Mouse (Mus musculus) megakaryocyte, embryonic 14.5 days (primary cell): ENCODE results near the gene Lbx1. TPM values are rescaled to one million over a fixed set of nuclear protein-coding genes. Genes with fewer than 3 reads are reported as not detected.

ENCODE experiments used
- H3K27me3 ChIP-seq: replicated peaks from 2 replicates; pipeline ENCODE3; 2012; ENCODE audit warnings: inconsistent platforms
- H3K36me3 ChIP-seq: replicated peaks from 2 replicates; pipeline ENCODE3; 2012; ENCODE audit warnings: low read length, inconsistent platforms, mixed read lengths
- H3K4me1 ChIP-seq: 2 replicates; pipeline ENCODE4 v1.6.1; 2012; ENCODE audit warnings: inconsistent platforms
- H3K4me3 ChIP-seq: replicated peaks from 2 replicates; pipeline ENCODE3; 2012; ENCODE audit warnings: moderate library complexity, mild to moderate bottlenecking, inconsistent platforms
- H3K9me3 ChIP-seq: 2 replicates; pipeline ENCODE4 v1.6.1; 2012; ENCODE audit warnings: inconsistent platforms
- FLI1 ChIP-seq: IDR thresholded peaks from 2 replicates; pipeline ENCODE4 v1.6.1; 2012; ENCODE audit warnings: low read length, inconsistent platforms, mixed read lengths
- GATA1 ChIP-seq: IDR thresholded peaks from 3 replicates; pipeline ENCODE4 v1.6.1; 2012; ENCODE audit warnings: mixed read lengths, low read length, inconsistent platforms, borderline replicate concordance
- polyA plus RNA-seq: library from polyadenylated mRNA; stranded (reverse); fragments of >175 nt; gene quantifications from 2 replicates; pipeline ENCODE4 v1.2.3, GENCODE M21; 2012; ENCODE audit warnings: low replicate concordance; ENCODE audit not compliant: insufficient read depth

Lbx1 gene
- polyA plus RNA-seq, 1 experiment, result 0.34 TPM

GRCm38 (mm10) chr19:45233496-45234127 is 2.0 kb downstream of the Lbx1 start:
- Histone ChIP-seq H3K4me1 (peaks cover 65% of the 10 kb centered on the region), H3K27me3 (peaks cover 100% of the 10 kb centered on the region), H3K4me3 (no peak overlapping the region), H3K9me3 (no peaks in the 10 kb centered on the region), H3K36me3 (no peaks in the 10 kb centered on the region)
- TF ChIP-seq GATA1 (no peak), FLI1 (no peak)

DNA sequence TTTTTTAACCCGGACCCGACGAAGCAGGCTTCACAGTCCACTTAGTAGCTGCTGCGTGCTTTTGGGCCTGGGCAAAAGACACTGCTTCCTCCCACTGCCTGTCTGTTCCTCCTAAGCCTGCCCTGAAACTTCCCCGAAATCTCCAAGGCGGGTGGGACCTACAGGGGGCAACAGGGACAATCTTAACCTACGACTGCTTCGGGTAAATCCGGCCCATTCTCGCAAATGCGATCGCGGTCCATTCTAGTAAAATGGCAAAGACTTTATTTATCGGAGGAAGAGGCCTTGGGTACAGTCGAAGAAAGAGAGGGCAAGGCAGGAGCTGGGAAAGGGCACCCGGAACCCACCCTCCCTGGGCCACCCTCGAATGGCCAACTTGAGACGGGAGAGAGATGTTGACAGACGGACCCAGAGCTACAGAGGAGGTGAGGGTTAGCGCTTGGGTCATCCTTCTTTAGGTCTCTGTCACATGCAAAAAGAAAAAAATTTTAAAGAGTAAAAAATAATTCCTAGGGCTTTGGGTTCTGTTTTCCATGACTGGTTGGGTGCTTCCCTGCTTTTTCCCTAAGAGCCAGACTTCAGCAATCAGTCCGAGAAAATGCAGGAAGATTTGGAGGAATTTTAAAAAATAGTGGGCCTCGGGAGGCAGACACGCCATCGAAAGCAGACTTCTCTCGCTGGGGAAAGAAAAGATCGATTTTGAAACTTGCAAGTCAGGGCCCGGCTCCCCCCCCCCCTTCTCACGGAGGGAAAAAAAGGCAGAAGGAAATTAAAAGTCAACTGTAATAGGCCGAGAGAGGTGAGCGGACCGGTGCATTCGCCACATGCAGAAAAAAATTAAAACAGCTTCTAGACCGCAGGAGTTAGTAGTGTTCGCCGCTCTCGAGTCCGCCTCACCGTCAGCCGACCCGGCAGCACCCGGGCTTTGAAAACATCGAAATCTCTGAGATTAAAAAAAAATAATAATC is 2.9 kb downstream of the Lbx1 start:
- Histone ChIP-seq H3K4me1 (peaks cover 65% of the 10 kb centered on the region), H3K9me3 (no peaks in the 10 kb centered on the region), H3K4me3 (peak overlapping the region; percentile 42), H3K36me3 (no peaks in the 10 kb centered on the region), H3K27me3 (peaks cover 100% of the 10 kb centered on the region)
- TF ChIP-seq FLI1, result no peak

DNA sequence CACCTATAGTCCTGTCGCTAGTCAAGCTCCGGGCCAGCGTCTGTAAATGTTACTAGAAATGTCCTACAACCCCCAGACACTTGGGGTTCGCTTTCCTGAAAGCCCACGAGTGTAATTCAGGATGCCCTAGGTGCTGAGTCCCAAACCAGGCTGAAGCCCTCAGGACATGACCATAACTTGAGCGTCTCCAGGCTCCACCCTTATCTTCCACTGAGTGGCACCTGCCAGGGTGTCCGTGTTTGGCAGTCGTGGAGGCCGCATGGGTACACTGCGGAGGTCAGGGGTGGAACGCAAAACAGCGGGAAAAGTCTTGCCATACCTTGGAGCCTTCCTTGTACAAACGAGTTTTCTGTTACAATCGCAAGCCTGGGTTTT is 3.6 kb downstream of the Lbx1 start:
- Histone ChIP-seq H3K27me3 (peaks cover 100% of the 10 kb centered on the region), H3K9me3 (no peaks in the 10 kb centered on the region), H3K4me1 (peaks cover 66% of the 10 kb centered on the region), H3K4me3 (no peak overlapping the region), H3K36me3 (no peaks in the 10 kb centered on the region)
- no peak for TF ChIP-seq FLI1
- TF ChIP-seq GATA1, result no peak

DNA sequence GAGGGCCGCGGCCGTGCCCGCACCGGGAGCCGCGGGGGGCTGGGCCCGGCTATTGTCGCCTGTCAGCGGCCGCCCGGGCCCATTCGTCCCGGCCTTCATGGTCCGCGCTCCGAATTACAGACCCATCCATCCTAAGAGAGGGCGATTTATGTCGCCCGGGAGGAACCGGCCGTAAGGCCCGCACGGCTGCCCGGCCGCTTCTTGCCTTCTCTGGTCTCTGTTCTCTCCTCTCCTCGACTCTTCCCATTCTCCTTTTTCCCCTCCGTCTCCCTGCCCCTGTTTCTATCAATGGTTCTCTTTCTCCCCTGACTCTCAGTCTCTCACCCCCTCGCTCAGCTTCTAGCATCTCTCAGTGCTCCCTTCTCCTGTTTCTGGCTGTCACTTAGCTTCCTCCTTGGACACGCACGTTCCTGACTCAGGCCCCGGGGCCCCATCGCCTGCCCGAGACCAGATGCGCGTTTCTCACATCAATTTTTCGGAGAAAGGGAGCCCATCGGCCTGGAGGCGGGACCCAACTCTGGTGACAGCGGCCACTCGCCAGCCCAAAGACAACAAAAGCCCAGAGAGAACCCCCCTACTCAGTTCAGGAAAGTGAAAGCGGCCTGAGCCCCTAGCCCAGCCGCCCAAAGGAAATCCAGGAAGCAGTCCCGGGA is 4.1 kb downstream of the Lbx1 start:
- no peak overlapping the region for H3K4me3 ChIP-seq
- H3K9me3 ChIP-seq, result no peaks in the 10 kb centered on the region
- H3K27me3 ChIP-seq, result peaks cover 100% of the 10 kb centered on the region
- peaks cover 68% of the 10 kb centered on the region for H3K4me1 ChIP-seq
- no peak for TF ChIP-seq GATA1
- TF ChIP-seq FLI1, result no peak
- no peaks in the 10 kb centered on the region for H3K36me3 ChIP-seq

DNA sequence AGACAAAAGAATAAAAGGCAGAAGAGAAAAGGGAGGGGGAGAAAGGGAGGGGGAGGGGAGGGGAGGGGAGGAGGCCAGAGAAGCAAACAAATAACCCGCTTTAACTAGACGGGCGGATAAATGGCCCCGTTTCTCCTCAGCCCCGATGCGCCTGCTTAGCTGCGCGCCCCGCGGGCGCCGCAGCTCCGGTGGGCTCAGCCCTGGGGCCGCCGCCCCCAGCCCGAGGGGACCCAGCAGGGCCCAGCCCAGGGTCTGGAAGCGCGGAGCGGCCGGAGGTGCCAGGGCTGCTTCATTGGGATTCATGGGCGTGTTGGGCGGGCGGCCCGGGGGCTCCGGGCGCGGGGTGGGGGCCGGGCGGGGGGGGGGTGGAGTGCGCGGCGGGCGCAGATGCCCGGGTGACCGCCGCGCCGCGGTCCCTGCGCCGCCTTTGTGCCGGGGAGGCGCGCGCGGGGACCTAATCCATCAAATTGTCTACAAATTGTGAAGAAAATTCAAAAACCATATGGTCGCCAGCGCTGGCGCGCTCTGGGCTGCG is 4.7 kb downstream of the Lbx1 start:
- Histone ChIP-seq H3K9me3 (no peaks in the 10 kb centered on the region), H3K27me3 (peaks cover 100% of the 10 kb centered on the region), H3K36me3 (no peaks in the 10 kb centered on the region), H3K4me1 (peaks cover 66% of the 10 kb centered on the region), H3K4me3 (no peak overlapping the region)
- no peak for TF ChIP-seq FLI1
- TF ChIP-seq GATA1, result no peak

- Histone ChIP-seq H3K27me3 (peaks cover 100% of the 10 kb centered on the region), H3K4me3 (peak overlapping the region; percentile 87), H3K4me1 (peaks cover 60% of the 10 kb centered on the region), H3K36me3 (no peaks in the 10 kb centered on the region), H3K9me3 (no peaks in the 10 kb centered on the region)
- TF ChIP-seq FLI1 (no peak), GATA1 (no peak)
Measured at GRCm38 (mm10) chr19:45230201-45230611, 5.4 kb downstream of the Lbx1 start.

DNA sequence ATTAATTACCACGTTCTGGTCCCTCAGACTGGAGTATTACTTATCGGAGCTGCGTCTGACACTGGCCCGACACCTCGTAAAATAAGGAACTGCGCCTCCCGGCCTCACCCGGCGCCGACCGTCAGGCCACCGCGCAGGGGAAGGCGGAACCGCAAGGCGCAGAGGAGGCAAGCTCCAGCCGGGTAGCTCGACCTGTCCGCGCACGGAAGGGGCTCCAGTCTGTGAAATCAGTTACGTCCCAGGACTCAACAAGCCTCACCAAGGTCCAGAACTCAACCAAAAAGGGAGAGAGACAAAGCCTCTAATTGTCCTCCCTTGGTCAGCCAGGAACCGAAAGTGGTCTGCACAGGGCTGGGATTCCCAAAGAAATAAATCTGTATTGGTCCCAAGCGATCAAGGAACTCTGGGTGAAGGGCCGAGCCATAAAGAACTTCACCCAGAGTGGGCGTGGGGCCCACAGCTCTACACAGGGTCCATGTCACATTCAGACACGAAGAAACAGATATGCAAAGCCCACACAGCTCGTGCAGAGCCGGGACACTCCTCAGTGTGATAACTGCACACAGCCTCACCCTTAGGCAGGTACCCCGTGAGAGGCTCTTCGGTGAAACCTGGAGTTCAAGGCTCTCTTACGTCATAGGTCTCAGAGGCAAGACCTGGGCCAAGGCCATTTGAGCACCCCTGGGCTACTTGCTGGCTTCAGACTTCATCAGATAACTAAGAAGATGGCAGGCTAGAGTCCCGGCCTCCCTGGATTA is 6.1 kb downstream of the Lbx1 start:
- H3K4me1 ChIP-seq, result peaks cover 58% of the 10 kb centered on the region
- no peaks in the 10 kb centered on the region for H3K36me3 ChIP-seq
- H3K9me3 ChIP-seq, result no peaks in the 10 kb centered on the region
- peak overlapping the region; percentile 87 for H3K4me3 ChIP-seq
- TF ChIP-seq GATA1 (no peak), FLI1 (no peak)
- peaks cover 100% of the 10 kb centered on the region for H3K27me3 ChIP-seq

GRCm38 (mm10) chr19:45228781-45229180 is 6.8 kb downstream of the Lbx1 start:
- Histone ChIP-seq H3K36me3 (no peaks in the 10 kb centered on the region), H3K4me1 (peaks cover 59% of the 10 kb centered on the region), H3K27me3 (peaks cover 100% of the 10 kb centered on the region), H3K9me3 (no peaks in the 10 kb centered on the region), H3K4me3 (no peak overlapping the region)
- TF ChIP-seq GATA1 (no peak), FLI1 (no peak)

DNA sequence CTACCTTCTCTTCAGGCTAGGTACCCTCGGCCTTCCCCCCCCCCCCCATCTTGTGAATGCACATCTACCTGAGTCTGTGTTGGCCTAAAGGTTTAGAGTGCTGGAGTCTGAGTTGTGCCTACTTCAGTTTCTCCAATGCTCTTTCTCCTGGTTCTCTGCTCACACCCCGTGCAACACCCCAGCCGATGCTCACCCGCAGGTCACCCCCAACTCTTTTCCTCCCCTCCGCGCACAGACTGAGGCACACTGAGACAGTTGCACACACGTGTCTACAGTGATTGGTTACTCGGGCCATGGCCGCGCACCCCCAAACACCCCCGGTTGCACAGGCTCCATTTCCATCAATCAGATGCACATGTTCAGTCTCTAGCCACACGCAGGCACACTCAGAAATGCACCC is 7.5 kb downstream of the Lbx1 start:
- no peak for TF ChIP-seq GATA1
- no peak for TF ChIP-seq FLI1
- Histone ChIP-seq H3K9me3 (no peaks in the 10 kb centered on the region), H3K36me3 (no peaks in the 10 kb centered on the region), H3K27me3 (peaks cover 100% of the 10 kb centered on the region), H3K4me3 (no peak overlapping the region), H3K4me1 (peaks cover 56% of the 10 kb centered on the region)
